Mouse (Mus musculus) fat pad, adult 2 months (tissue): ENCODE data around the gene Pigk.

Source experiments
- DNase-seq: peaks from one replicate; pipeline ENCODE4 v3.0.0-alpha.2; 2011; ENCODE audit warnings: low read depth, low spot score; ENCODE audit errors: extremely low read depth

The Pigk gene

GRCm38 (mm10) chr3:152929788-152930281 is 215.9 kb downstream of the Pigk start:
- no peak for DNase-seq

GRCm38 (mm10) chr3:152931354-152931753 is 217.5 kb downstream of the Pigk start:
- no peak for DNase-seq

GRCm38 (mm10) chr3:152932096-152932495 is 218.2 kb downstream of the Pigk start:
- DNase-seq, result no peak

GRCm38 (mm10) chr3:152932544-152932943 is 218.6 kb downstream of the Pigk start:
- no peak for DNase-seq

GRCm38 (mm10) chr3:152933737-152934136 is 219.8 kb downstream of the Pigk start:
- no peak for DNase-seq

GRCm38 (mm10) chr3:152936313-152936712 is 222.4 kb downstream of the Pigk start:
- no peak for DNase-seq

- DNase-seq, result no peak
Observed at GRCm38 (mm10) chr3:152941671-152942070, 227.8 kb downstream of the Pigk start.

- no peak for DNase-seq
Observed at GRCm38 (mm10) chr3:152942985-152943384, 229.1 kb downstream of the Pigk start.

GRCm38 (mm10) chr3:152944766-152945165 is 230.9 kb downstream of the Pigk start:
- DNase-seq, result no peak

- DNase-seq, result no peak
Observed at GRCm38 (mm10) chr3:152947031-152947640, 233.2 kb downstream of the Pigk start.

GRCm38 (mm10) chr3:152948556-152948955 is 234.7 kb downstream of the Pigk start:
- DNase-seq, result no peak

- DNase-seq, result no peak
Observed at GRCm38 (mm10) chr3:152949233-152949777, 235.4 kb downstream of the Pigk start.

GRCm38 (mm10) chr3:152950299-152950698 is 236.4 kb downstream of the Pigk start:
- no peak for DNase-seq

GRCm38 (mm10) chr3:152950914-152951313 is 237.0 kb downstream of the Pigk start:
- no peak for DNase-seq

- DNase-seq, result no peak
Observed at GRCm38 (mm10) chr3:152951634-152952545, 238.0 kb downstream of the Pigk start.

GRCm38 (mm10) chr3:152956038-152956437 is 242.1 kb downstream of the Pigk start:
- DNase-seq, result no peak

- DNase-seq, result no peak
Observed at GRCm38 (mm10) chr3:152956771-152957170, 242.9 kb downstream of the Pigk start.

GRCm38 (mm10) chr3:152958358-152959150 is 244.7 kb downstream of the Pigk start:
- no peak for DNase-seq

GRCm38 (mm10) chr3:152961855-152962376 is 248.0 kb downstream of the Pigk start:
- DNase-seq, result no peak

GRCm38 (mm10) chr3:152969774-152970347 is 256.0 kb downstream of the Pigk start:
- DNase-seq, result no peak
